Mouse (Mus musculus) kidney, adult 2 months (tissue): ENCODE results near the gene Zc3h7b.

Experiments
- CTCF ChIP-seq: fragments of 200-500 bp; conservative IDR thresholded peaks from 2 replicates; pipeline ENCODE4 v1.5.1; 2011; ENCODE audit warnings: low read depth, mild to moderate bottlenecking, control low read depth, low read length, moderate library complexity, mixed read lengths; ENCODE audit not compliant: insufficient read depth, insufficient read length
- POLR2A ChIP-seq: fragments of 200-500 bp; IDR thresholded peaks from one replicate; pipeline ENCODE4 v1.6.1; 2011; ENCODE audit warnings: low read depth, low read length, control low read depth

DNA sequence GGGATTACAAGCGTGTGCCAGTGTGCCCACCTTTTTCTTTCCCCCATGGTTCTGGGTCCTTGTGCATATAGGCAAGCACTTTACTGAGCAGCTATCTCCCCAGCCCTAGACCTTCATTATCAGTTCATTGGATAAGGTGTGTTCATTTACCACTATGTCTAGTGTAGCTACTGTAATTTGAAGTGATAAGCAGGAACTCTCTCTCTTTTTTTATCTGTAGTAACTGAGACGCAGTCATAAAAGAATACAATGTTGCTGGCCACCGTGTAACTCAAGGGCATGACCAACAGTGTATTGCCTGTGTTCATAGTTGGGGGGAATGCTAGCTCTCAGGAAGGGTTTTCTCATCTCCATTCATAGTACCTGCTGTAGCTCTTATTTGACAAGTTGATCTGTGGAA is 14.7 kb downstream of the Zc3h7b start:
- TF ChIP-seq CTCF (no peak), POLR2A (no peak)
